Mouse (Mus musculus): ENCODE measurements around the gene Ocrl.
A peak's percentile ranks its signal among the peaks of the same experiment; 100 is the strongest.

The Ocrl gene

GRCm38 (mm10) chrX:47912306-47912792, at the start of gene Ocrl:
TSS of gene Ocrl (plus strand) at chrX:47912387.
- peak; percentile 45 for DNase-seq

GRCm38 (mm10) chrX:47880052-47880451, 32.1 kb upstream of the Ocrl start:
- DNase-seq = no peak

GRCm38 (mm10) chrX:47882813-47883212, 29.4 kb upstream of the Ocrl start:
- no peak for DNase-seq

- DNase-seq = no peak
Measured at GRCm38 (mm10) chrX:47887401-47887800, 24.8 kb upstream of the Ocrl start.

- no peak for DNase-seq
Measured at GRCm38 (mm10) chrX:47891243-47891906, 20.8 kb upstream of the Ocrl start.

GRCm38 (mm10) chrX:47891907-47892430, 20.2 kb upstream of the Ocrl start:
- no peak for DNase-seq

GRCm38 (mm10) chrX:47892431-47893024, 19.7 kb upstream of the Ocrl start, which contains the start of gene Smarca1:
TSS of gene Smarca1 (minus strand) at chrX:47892974.
- no peak for DNase-seq

- peak; percentile 12 for DNase-seq
Measured at GRCm38 (mm10) chrX:47912904-47913542, 836 bp downstream of the Ocrl start.

GRCm38 (mm10) chrX:47913543-47913938, 1.4 kb downstream of the Ocrl start:
- DNase-seq = no peak

GRCm38 (mm10) chrX:47916831-47917230, 4.6 kb downstream of the Ocrl start:
- no peak for DNase-seq

- no peak for DNase-seq
Measured at GRCm38 (mm10) chrX:47920541-47920940, 8.4 kb downstream of the Ocrl start.

GRCm38 (mm10) chrX:47927981-47928380, 15.8 kb downstream of the Ocrl start:
- DNase-seq = no peak

- DNase-seq = no peak
Measured at GRCm38 (mm10) chrX:47930449-47930848, 18.3 kb downstream of the Ocrl start.

GRCm38 (mm10) chrX:47934352-47934751, 22.2 kb downstream of the Ocrl start:
- DNase-seq = no peak

- no peak for DNase-seq
Measured at GRCm38 (mm10) chrX:47936885-47937284, 24.7 kb downstream of the Ocrl start.

- no peak for DNase-seq
Measured at GRCm38 (mm10) chrX:47937740-47938139, 25.6 kb downstream of the Ocrl start.

- peak; percentile 21 for DNase-seq
Measured at GRCm38 (mm10) chrX:47949729-47950128, 37.5 kb downstream of the Ocrl start.

GRCm38 (mm10) chrX:47962579-47962978, 50.4 kb downstream of the Ocrl start:
- no peak for DNase-seq

GRCm38 (mm10) chrX:47970371-47970770, 58.2 kb downstream of the Ocrl start:
- DNase-seq = no peak

- peak; percentile 15 for DNase-seq
Measured at GRCm38 (mm10) chrX:47970864-47971263, 58.7 kb downstream of the Ocrl start.

- peak; percentile 36 for DNase-seq
Measured at GRCm38 (mm10) chrX:47971366-47972128, 59.4 kb downstream of the Ocrl start.

GRCm38 (mm10) chrX:47976551-47976950, 64.4 kb downstream of the Ocrl start:
- no peak for DNase-seq

GRCm38 (mm10) chrX:47977078-47977477, 64.9 kb downstream of the Ocrl start:
- no peak for DNase-seq

All from kidney, adult 11 months (tissue).